ENCODE assay signal across 9 mouse cellular contexts in the genomic region with DNA sequence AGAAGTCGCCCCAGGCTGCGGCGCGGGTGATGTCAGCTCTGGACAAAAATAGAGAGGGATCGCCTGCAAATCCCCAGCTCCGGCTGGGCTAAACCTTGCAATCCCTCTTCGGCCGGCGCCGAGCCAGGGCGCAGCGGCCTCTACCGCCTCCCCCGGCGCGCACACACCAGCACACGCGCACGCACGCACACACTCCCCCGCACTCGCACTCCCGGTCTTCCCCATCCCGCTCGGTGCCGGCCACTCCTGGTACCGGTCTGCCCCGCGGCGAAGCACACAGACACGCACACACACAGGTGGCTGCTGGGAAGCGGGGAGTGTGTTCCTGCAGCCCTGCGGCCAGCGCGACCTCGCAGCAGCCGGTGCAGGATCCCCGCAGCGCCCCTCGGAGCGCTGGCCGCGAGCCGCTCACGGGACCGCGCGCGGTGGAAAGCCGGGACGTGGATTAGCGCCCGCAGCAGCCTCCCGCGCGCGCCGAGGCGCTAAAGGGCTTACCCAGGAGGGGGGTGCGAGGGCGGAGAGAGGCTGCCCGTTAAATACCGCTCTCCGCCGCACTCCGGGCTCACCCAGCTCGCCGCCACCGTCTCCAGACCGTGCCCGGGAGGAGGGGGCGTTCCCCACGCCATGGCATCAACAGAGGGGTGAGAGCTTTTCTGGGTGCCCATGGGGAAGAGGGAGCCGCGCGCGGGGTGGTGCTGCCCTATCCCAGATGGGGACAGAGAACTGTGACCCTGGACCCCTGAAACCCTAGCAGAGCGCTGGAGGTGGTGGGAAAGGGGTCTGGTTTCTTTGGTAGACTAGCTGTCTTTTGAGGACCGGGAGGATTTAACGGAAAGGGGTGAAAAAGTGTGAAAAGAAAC. TPM values are rescaled to one million over a fixed set of nuclear protein-coding genes. Genes with fewer than 3 reads are reported as not detected.
A peak's percentile ranks its signal among the peaks of the same experiment; 100 is the strongest.
DNase-seq lines count a peak whose midpoint lies in the region; ATAC-seq lines count a peak whose summit lies in the region.
"Had no signal": no experiment of that assay in that cellular context is flagged by ENCODE, and none has a peak within 500 bp of the region (broad histone marks: within the 10 kb centered on the region; RNA-seq: fewer than 3 reads in every experiment).

No protein-coding gene starts in this region.

- WGBS in liver, embryonic 15.5 days (ENCODE audit: insufficient replicate concordance) = under 1% methylated on average over 78 of the region's 80 CpGs

- peak; percentile 75 for ATAC-seq in granulocyte monocyte progenitor cell, adult 5-6 weeks (replicated peaks; ENCODE audit: poor library complexity, severe bottlenecking)
- no peak for ATAC-seq in liver, embryonic 15.5 days (ENCODE audit: insufficient read depth)

- H3K4me1 ChIP-seq in liver, embryonic 15.5 days (replicated peaks) = no peaks in the 10 kb centered on the region

- peaks cover 76% of the 10 kb centered on the region for H3K27me3 ChIP-seq in liver, embryonic 15.5 days

- H3K9ac ChIP-seq in liver, embryonic 15.5 days = no peak overlapping the region

- H3K27ac ChIP-seq in liver, embryonic 15.5 days (replicated peaks) = no peak overlapping the region
- H3K27ac ChIP-seq: macrophage had no signal

- DNase-seq in kidney, adult 18-20 months = peak; percentile 10
- DNase-seq in kidney, adult 11 months = no peak
- peak; percentile 75 to 80 for DNase-seq in cerebellum, postnatal 36 days
- peak; percentile 4 to 38 for DNase-seq in kidney, postnatal 25 days
- DNase-seq in ovary, postnatal 36 days (ENCODE audit: low spot score) = peak; percentile 30
- no peak for DNase-seq in spleen, postnatal 36 days (ENCODE audit: low spot score in 2 of 2)

- peak overlapping the region; percentile 44 for H3K4me3 ChIP-seq in liver, embryonic 15.5 days (replicated peaks)

- no peaks in the 10 kb centered on the region for H3K9me3 ChIP-seq in liver, embryonic 15.5 days (replicated peaks)

- H3K36me3 ChIP-seq in liver, embryonic 15.5 days (replicated peaks) = no peaks in the 10 kb centered on the region

- peak overlapping the region; percentile 67 for H3K4me2 ChIP-seq in liver, embryonic 15.5 days

RNA-seq across cellular contexts. Expression of gene Slc1a2, which starts 0.4 kb away (rescaled TPM):
- 0.45 TPM in 1 of 2 replicates, not detected in the other for total RNA-seq in granulocyte monocyte progenitor cell, adult 5-6 weeks (2014; fragmentation: Nextera tagmentation)
- total RNA-seq in granulocyte monocyte progenitor cell, adult 5-6 weeks (2017) = not detected in 2 replicates
- 1.1 and 1.7 TPM in 2 replicates for polyA plus RNA-seq in liver, embryonic 15.5 days (2015; fragmentation: Nextera tagmentation; extraction: Ambion mirVana)

Comparison
In these comparisons a context has a peak if more than half of its experiments do, and no peak if none do; other contexts are left out.
1. DNase-seq: peak in kidney, adult 18-20 months (single experiment), cerebellum, postnatal 36 days (2 of 2), kidney, postnatal 25 days (2 of 2) and ovary, postnatal 36 days (single experiment); none in kidney, adult 11 months (single experiment) and spleen, postnatal 36 days (0 of 2).